Comparison of ENCODE assay signal across 8 mouse cellular contexts in the genomic region with DNA sequence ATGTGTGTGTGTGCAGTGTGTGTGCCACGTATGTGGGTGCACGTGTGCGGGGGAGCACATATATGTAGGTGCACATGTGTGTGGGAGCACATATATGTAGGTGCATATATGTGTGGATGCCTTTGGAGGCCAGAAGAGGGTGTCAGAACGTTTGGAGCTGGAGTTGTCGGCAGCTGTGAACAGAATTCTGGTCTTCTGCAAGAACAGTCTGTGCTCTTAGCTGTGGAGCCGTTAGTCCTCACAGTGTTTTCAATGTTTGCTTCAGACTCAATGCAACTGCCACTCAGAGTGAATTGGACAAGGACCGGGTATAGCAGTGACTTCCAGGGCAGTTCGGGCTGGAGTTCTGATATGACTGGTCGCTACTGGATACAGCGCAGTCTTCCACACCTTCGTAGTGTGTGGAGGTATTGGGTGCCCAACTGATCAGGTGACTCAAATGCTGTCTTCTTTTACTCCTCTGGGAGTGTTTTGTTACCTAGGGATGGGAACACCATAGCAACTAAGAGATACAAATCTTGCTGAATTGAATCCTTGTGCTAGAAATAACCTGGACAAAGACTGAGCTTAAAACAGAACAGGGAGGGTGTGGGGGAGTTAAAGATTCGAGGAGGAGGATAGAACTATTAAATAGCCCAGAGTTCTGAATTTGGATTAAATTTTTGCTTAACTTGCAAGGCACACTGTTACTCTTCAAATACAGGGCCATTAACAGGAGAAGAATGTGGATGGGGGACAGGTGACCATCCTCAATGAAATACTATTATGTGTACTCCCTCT. TPM values are rescaled to one million over a fixed set of nuclear protein-coding genes. Genes with fewer than 3 reads are reported as not detected.
A peak's percentile ranks its signal among the peaks of the same experiment; 100 is the strongest.
DNase-seq lines count a peak whose midpoint lies in the region; ATAC-seq and TF ChIP-seq lines count a peak whose summit lies in the region.

No protein-coding gene starts in this region.

- H3K27ac ChIP-seq in heart, embryonic 11.5 days (ENCODE audit: low read depth, low read length), result no peak overlapping the region
- no peak overlapping the region for H3K27ac ChIP-seq in ES-E14 (ENCODE audit: insufficient read depth, low read depth, low read length, poor library complexity, severe bottlenecking)
- peak overlapping the region; percentile 89 for H3K27ac ChIP-seq in forebrain, embryonic 16.5 days (ENCODE audit: low read length)
- peak overlapping the region; percentile 76 for H3K27ac ChIP-seq in liver, postnatal 0 days (ENCODE audit: low read depth)

- no peak for TF ChIP-seq CTCF in liver, postnatal 0 days (IDR thresholded peaks at IDR 0.05; ENCODE audit: low read depth)

- peak overlapping the region; percentile 90 for H3K4me3 ChIP-seq in heart, embryonic 11.5 days (ENCODE audit: low read depth, low read length)
- H3K4me3 ChIP-seq in ES-E14 (ENCODE audit: insufficient read depth in 1 of 2, low read depth in 1 of 2, low read length in 2 of 2, poor library complexity in 1 of 2, severe bottlenecking in 1 of 2), result peak overlapping the region; percentile 92 to 93
- peak overlapping the region; percentile 67 for H3K4me3 ChIP-seq in forebrain, embryonic 16.5 days (replicated peaks; ENCODE audit: low read length)
- peak overlapping the region; percentile 92 for H3K4me3 ChIP-seq in liver, postnatal 0 days (ENCODE audit: low read depth, low read length)

- 74% methylated on average over 12 of the region's 12 CpGs for WGBS in heart, embryonic 11.5 days (ENCODE audit: insufficient replicate concordance)
- WGBS in forebrain, embryonic 16.5 days, result 77% methylated on average over 12 of the region's 12 CpGs
- WGBS in liver, postnatal 0 days (ENCODE audit: insufficient replicate concordance), result 85% methylated on average over 12 of the region's 12 CpGs

- TF ChIP-seq EP300 in liver, postnatal 0 days (IDR thresholded peaks at IDR 0.05; ENCODE audit: low read depth), result no peak

- H3K9ac ChIP-seq in heart, embryonic 11.5 days (ENCODE audit: low read depth, low read length), result peak overlapping the region; percentile 93
- H3K9ac ChIP-seq in ES-E14 (ENCODE audit: insufficient read depth, low read depth, low read length, poor library complexity, severe bottlenecking), result no peak overlapping the region; the same call in 1 of the 2 replicates
- H3K9ac ChIP-seq in forebrain, embryonic 16.5 days (replicated peaks; ENCODE audit: low read depth, low read length), result peak overlapping the region; percentile 91
- H3K9ac ChIP-seq in liver, postnatal 0 days (replicated peaks), result peak overlapping the region; percentile 93

- in situ Hi-C loops in ES-E14 (cut with MboI; ENCODE audit: low sequenced_read_pairs in 2 of 2, unreplicated experiment in 2 of 2), result no loop called here

- no peaks in the 10 kb centered on the region for H3K27me3 ChIP-seq in heart, embryonic 11.5 days (ENCODE audit: control insufficient read depth, insufficient read depth, low read length)
- no peaks in the 10 kb centered on the region for H3K27me3 ChIP-seq in forebrain, embryonic 16.5 days (replicated peaks; ENCODE audit: control insufficient read depth, insufficient read depth, low read length)
- no peaks in the 10 kb centered on the region for H3K27me3 ChIP-seq in liver, postnatal 0 days (ENCODE audit: insufficient read depth, low read length)

- no peaks in the 10 kb centered on the region; the same call in 1 of the 2 replicates for H3K36me3 ChIP-seq in heart, embryonic 11.5 days (ENCODE audit: control insufficient read depth, insufficient read depth, low read length)
- H3K36me3 ChIP-seq in ES-E14 (ENCODE audit: control insufficient read depth, insufficient read depth, low read length, poor library complexity, severe bottlenecking), result no peaks in the 10 kb centered on the region
- peaks cover 6% of the 10 kb centered on the region for H3K36me3 ChIP-seq in forebrain, embryonic 16.5 days (ENCODE audit: control insufficient read depth, insufficient read depth)
- no peaks in the 10 kb centered on the region for H3K36me3 ChIP-seq in liver, postnatal 0 days (replicated peaks; ENCODE audit: insufficient read depth, low read length)

- H3K9me3 ChIP-seq in heart, embryonic 11.5 days (replicated peaks; ENCODE audit: control insufficient read depth, low read length), result no peaks in the 10 kb centered on the region
- 0 out of 2 replicates have a peak, but pooled peaks cover 3% of the 10 kb centered on the region for H3K9me3 ChIP-seq in ES-E14 (ENCODE audit: control insufficient read depth, insufficient read depth, low read depth, low read length)
- peaks cover 9% of the 10 kb centered on the region for H3K9me3 ChIP-seq in forebrain, embryonic 16.5 days (ENCODE audit: control insufficient read depth, low read length)
- H3K9me3 ChIP-seq in liver, postnatal 0 days (ENCODE audit: low read length), result no peaks in the 10 kb centered on the region

- DNase-seq in heart, adult 8-10 months (ENCODE audit: low spot score), result no peak
- no peak for DNase-seq in ES-E14 (ENCODE audit: low read depth, low spot score)
- DNase-seq in liver, postnatal 0 days, result no peak
- no peak for DNase-seq in thymus, postnatal 36 days
- DNase-seq in thymus, postnatal 0 days (ENCODE audit: low spot score), result no peak
- DNase-seq in kidney, postnatal 4 days, result no peak

- no peaks in the 10 kb centered on the region for H3K4me1 ChIP-seq in heart, embryonic 11.5 days (ENCODE audit: control insufficient read depth, insufficient read depth, low read length)
- peaks cover 0 to 2% of the 10 kb centered on the region in 2 experiments; a peak in 1 of 4 replicates for H3K4me1 ChIP-seq in ES-E14 (ENCODE audit: control insufficient read depth in 2 of 2, insufficient read depth in 2 of 2, low read length in 2 of 2, poor library complexity in 1 of 2)
- H3K4me1 ChIP-seq in forebrain, embryonic 16.5 days (replicated peaks; ENCODE audit: control insufficient read depth, insufficient read depth, low read length), result peaks cover 12% of the 10 kb centered on the region
- H3K4me1 ChIP-seq in liver, postnatal 0 days (ENCODE audit: insufficient read depth), result peaks cover 34% of the 10 kb centered on the region

- no peak for ATAC-seq in heart, embryonic 11.5 days (replicated peaks; ENCODE audit: insufficient number of reproducible peaks, low FRiP score, low TSS enrichment)
- no peak for ATAC-seq in forebrain, embryonic 16.5 days
- ATAC-seq in liver, postnatal 0 days, result no peak

- peak overlapping the region; percentile 99 for H3K4me2 ChIP-seq in heart, embryonic 11.5 days
- peak overlapping the region; percentile 72 for H3K4me2 ChIP-seq in forebrain, embryonic 16.5 days (ENCODE audit: low read length)
- H3K4me2 ChIP-seq in liver, postnatal 0 days (ENCODE audit: low read depth, low read length), result peak overlapping the region; percentile 100

TF ChIP-seq in ES-E14, 5 proteins besides CTCF, POLR2A, EP300 and RAD21:
- no peak for TF ChIP-seq ZNF384 (IDR thresholded peaks at IDR 0.05; ENCODE audit: low read depth, low read length)
- no peak for TF ChIP-seq ZC3H11A (IDR thresholded peaks at IDR 0.05; ENCODE audit: borderline replicate concordance, low read depth, low read length)
- no peak for TF ChIP-seq HCFC1 (IDR thresholded peaks at IDR 0.05; ENCODE audit: borderline replicate concordance, insufficient read depth, low read length)
- no peak for TF ChIP-seq CHD2 (IDR thresholded peaks at IDR 0.05; ENCODE audit: low read depth, low read length)
- no peak for TF ChIP-seq MAFK (IDR thresholded peaks at IDR 0.05; ENCODE audit: insufficient read depth, low read depth, low read length)

RNA-seq across cellular contexts. Expression of a gene that starts 1.0 kb away (rescaled TPM):
- polyA plus RNA-seq in heart, embryonic 11.5 days (2014; fragmentation: Nextera tagmentation; extraction: Ambion mirVana), result 6.2 and 8.0 TPM in 2 replicates
- 1 to 10 TPM; 3.9 to 5.6 (median 4.2) TPM for total RNA-seq in heart, adult 8-10 months (2022)
- total RNA-seq in ES-E14 (2012; rRNA removed), result 3.4 and 4.1 TPM in 2 replicates
- polyA plus RNA-seq in forebrain, embryonic 16.5 days (2015; fragmentation: Nextera tagmentation; extraction: Ambion mirVana), result 17.6 and 18.8 TPM in 2 replicates
- 1.1 and 1.4 TPM in 2 replicates for polyA plus RNA-seq in liver, postnatal 0 days (2015; fragmentation: Nextera tagmentation; extraction: Ambion mirVana)
- 8.9 and 9.5 TPM in 2 replicates for polyA plus RNA-seq in thymus, postnatal 0 days (2015; fragmentation: Nextera tagmentation; extraction: Ambion mirVana)

Comparison
In these comparisons a context has a peak if more than half of its experiments do, and no peak if none do; other contexts are left out.
1. H3K27ac ChIP-seq: peak in forebrain, embryonic 16.5 days (single experiment) and liver, postnatal 0 days (single experiment); none in heart, embryonic 11.5 days (single experiment) and ES-E14 (single experiment).
2. Peak in every context shown above with its lines, with median percentiles within 50 percentile points of each other: H3K4me2 ChIP-seq and H3K4me3 ChIP-seq.